Mouse (Mus musculus) megakaryocyte-erythroid progenitor cell, adult 5 weeks (primary cell): ENCODE results near the gene Olfr784. TPM values are rescaled to one million over a fixed set of nuclear protein-coding genes. Genes with fewer than 3 reads are reported as not detected.

Experiments
- polyA plus RNA-seq: library from polyadenylated mRNA; stranded (reverse); fragments of >175 nt; gene quantifications from 2 replicates; pipeline ENCODE4 v1.2.3, GENCODE M21; 2012

Gene Olfr784
- polyA plus RNA-seq: not detected in 2 replicates

DNA sequence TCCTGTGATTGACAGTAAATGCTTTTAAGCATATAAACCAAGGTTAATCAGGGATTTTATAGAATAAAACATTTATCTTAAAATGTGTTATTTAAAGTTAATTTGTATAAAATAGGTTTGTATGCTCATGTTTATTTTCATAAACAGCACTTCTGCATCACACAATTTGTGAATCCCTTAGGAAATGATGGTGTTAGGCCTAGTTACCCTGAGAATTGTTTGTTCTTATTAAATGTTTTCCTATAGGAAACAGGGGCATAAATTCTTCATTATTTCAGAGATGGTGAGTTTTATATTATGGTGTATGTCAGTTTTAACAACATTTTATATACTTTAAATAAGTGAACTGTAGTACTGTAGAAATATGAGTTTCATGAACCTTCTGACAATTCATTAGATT is at the start of gene Olfr784:
Gene Olfr784 (plus strand): TSS at position 301 of the 400 bp plus-strand sequence.

DNA sequence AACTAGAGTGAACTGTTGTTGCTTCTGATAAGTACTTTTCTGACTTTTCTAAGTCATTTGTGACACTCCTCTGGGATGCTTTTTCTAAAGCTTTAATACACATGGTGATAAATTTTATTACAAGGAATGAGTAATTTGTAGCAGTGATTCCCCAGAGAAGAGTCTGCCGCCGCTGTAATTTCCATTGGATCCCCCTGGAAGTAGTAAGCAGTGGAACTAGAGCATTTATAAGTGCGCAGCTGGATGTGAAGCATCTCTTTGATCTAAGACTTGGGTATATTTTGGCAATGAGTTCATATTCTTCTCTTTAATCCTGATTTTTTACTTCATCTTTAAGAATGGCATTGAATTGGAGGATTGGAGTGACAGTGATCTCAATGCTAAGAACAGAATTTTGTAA is 35.3 kb upstream of the Olfr784 start, which contains the start of gene Olfr782:
Gene Olfr782 (plus strand): TSS at position 301 of the 400 bp plus-strand sequence.

GRCm38 (mm10) chr10:129405126-129405525 is 21.2 kb downstream of the Olfr784 start, which contains the start of gene Olfr785:
Gene Olfr785, plus strand, starts transcription at chr10:129405426.

DNA sequence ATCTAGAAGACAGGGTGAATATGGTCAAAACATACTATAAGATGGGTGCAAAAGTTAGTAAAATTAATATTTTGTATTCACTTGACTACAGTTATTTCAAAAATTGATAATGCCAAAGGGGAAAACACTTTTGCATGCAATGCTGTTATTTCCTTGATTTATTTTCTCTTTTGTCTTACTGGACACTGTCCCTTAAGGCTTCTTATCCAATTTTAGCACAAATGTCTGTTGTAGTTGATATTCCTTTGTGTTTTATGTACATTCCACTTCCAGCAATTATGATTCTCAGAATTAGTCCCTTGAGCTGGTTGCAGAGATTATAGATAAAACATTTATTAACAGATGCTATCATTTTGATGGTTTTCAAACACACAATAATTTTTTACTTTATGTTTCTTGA is 43.1 kb downstream of the Olfr784 start, which contains the start of gene Olfr786:
Gene Olfr786 (plus strand): TSS at position 301 of the 400 bp plus-strand sequence.

Other genes starting within 250 kb of the Olfr784 start
- not detected in 2 replicates for gene Olfr770, start 245.1 kb upstream of the Olfr784 start, polyA plus RNA-seq
- not detected in 2 replicates for gene Olfr771, start 219.3 kb upstream of the Olfr784 start, polyA plus RNA-seq
- gene Olfr772, start 206.2 kb upstream of the Olfr784 start, polyA plus RNA-seq: not detected in 2 replicates
- not detected in 2 replicates for gene Olfr773, start 196.7 kb upstream of the Olfr784 start, polyA plus RNA-seq
- not detected in 2 replicates for gene Olfr774, start 147.9 kb upstream of the Olfr784 start, polyA plus RNA-seq
- gene Olfr775, start 135.7 kb upstream of the Olfr784 start, polyA plus RNA-seq: not detected in 2 replicates
- gene Olfr776, start 125.0 kb upstream of the Olfr784 start, polyA plus RNA-seq: not detected in 2 replicates
- not detected in 2 replicates for gene Olfr777, start 112.6 kb upstream of the Olfr784 start, polyA plus RNA-seq
- not detected in 2 replicates for gene Olfr780, start 66.0 kb upstream of the Olfr784 start, polyA plus RNA-seq
- gene Olfr781, start 55.2 kb upstream of the Olfr784 start, polyA plus RNA-seq: not detected in 2 replicates
- gene Olfr782, start 35.2 kb upstream of the Olfr784 start, polyA plus RNA-seq: 0.04 TPM in 1 of 2 replicates, not detected in the other
- not detected in 2 replicates for gene Olfr785, start 21.3 kb downstream of the Olfr784 start, polyA plus RNA-seq
- gene Olfr786, start 43.2 kb downstream of the Olfr784 start, polyA plus RNA-seq: not detected in 2 replicates
- not detected in 2 replicates for gene Olfr787, start 77.8 kb downstream of the Olfr784 start, polyA plus RNA-seq
- not detected in 2 replicates for gene Olfr788, start 86.9 kb downstream of the Olfr784 start, polyA plus RNA-seq
- not detected in 2 replicates for gene Olfr789, start 100.7 kb downstream of the Olfr784 start, polyA plus RNA-seq
- gene Olfr790, start 114.4 kb downstream of the Olfr784 start, polyA plus RNA-seq: not detected in 2 replicates
- not detected in 2 replicates for gene Olfr791, start 137.7 kb downstream of the Olfr784 start, polyA plus RNA-seq
- gene Olfr792, start 155.1 kb downstream of the Olfr784 start, polyA plus RNA-seq: not detected in 2 replicates
- not detected in 2 replicates for gene Olfr794, start 183.6 kb downstream of the Olfr784 start, polyA plus RNA-seq
- gene Olfr796, start 228.5 kb downstream of the Olfr784 start, polyA plus RNA-seq: not detected in 2 replicates
- gene Olfr798, start 243.9 kb downstream of the Olfr784 start, polyA plus RNA-seq: not detected in 2 replicates